In genomic region chr2:49755054-49755453, GRCm38 (mm10) we compare ENCODE assay signal across 9 mouse cellular contexts. TPM values are rescaled to one million over a fixed set of nuclear protein-coding genes. Genes with fewer than 3 reads are reported as not detected.
DNase-seq lines count a peak whose midpoint lies in the region; ATAC-seq lines count a peak whose summit lies in the region.
"Had no signal": no experiment of that assay in that cellular context is flagged by ENCODE, and none has a peak within 500 bp of the region (broad histone marks: within the 10 kb centered on the region; RNA-seq: fewer than 3 reads in every experiment).

No protein-coding gene starts in this region.

- no peaks in the 10 kb centered on the region for H3K4me1 ChIP-seq in hindbrain, embryonic 10.5 days (replicated peaks)
- 0 out of 2 replicates have a peak, but pooled peaks cover 2% of the 10 kb centered on the region for H3K4me1 ChIP-seq in hindbrain, embryonic 12.5 days
- no peaks in the 10 kb centered on the region for H3K4me1 ChIP-seq in embryonic facial prominence, embryonic 11.5 days (ENCODE audit: control insufficient read depth, insufficient read depth, low read length)
- H3K4me1 ChIP-seq in midbrain, embryonic 10.5 days: no peaks in the 10 kb centered on the region

- peaks cover 98% of the 10 kb centered on the region for H3K36me3 ChIP-seq in hindbrain, embryonic 10.5 days
- peaks cover 84% of the 10 kb centered on the region for H3K36me3 ChIP-seq in hindbrain, embryonic 12.5 days
- H3K36me3 ChIP-seq in embryonic facial prominence, embryonic 11.5 days (replicated peaks; ENCODE audit: control insufficient read depth, insufficient read depth, low read depth, low read length): peaks cover 9% of the 10 kb centered on the region
- H3K36me3 ChIP-seq in midbrain, embryonic 10.5 days: peaks cover 98% of the 10 kb centered on the region

- ATAC-seq in hindbrain, embryonic 12.5 days (ENCODE audit: low FRiP score): no peak
- no peak for ATAC-seq in embryonic facial prominence, embryonic 11.5 days (replicated peaks; ENCODE audit: insufficient number of reproducible peaks, low FRiP score, low TSS enrichment, low read depth)

- H3K4me2 ChIP-seq in hindbrain, embryonic 12.5 days (replicated peaks): no peak overlapping the region
- no peak overlapping the region for H3K4me2 ChIP-seq in embryonic facial prominence, embryonic 11.5 days (ENCODE audit: low read depth, low read length)

- no peak overlapping the region for H3K27ac ChIP-seq in hindbrain, embryonic 10.5 days
- H3K27ac ChIP-seq in hindbrain, embryonic 12.5 days: no peak overlapping the region
- no peak overlapping the region for H3K27ac ChIP-seq in embryonic facial prominence, embryonic 11.5 days (replicated peaks; ENCODE audit: low read depth, low read length)
- no peak overlapping the region for H3K27ac ChIP-seq in midbrain, embryonic 10.5 days (replicated peaks)

- no peaks in the 10 kb centered on the region for H3K9me3 ChIP-seq in hindbrain, embryonic 10.5 days
- H3K9me3 ChIP-seq in hindbrain, embryonic 12.5 days (replicated peaks): no peaks in the 10 kb centered on the region
- no peaks in the 10 kb centered on the region for H3K9me3 ChIP-seq in embryonic facial prominence, embryonic 11.5 days (replicated peaks; ENCODE audit: control insufficient read depth, low read length)
- no peaks in the 10 kb centered on the region for H3K9me3 ChIP-seq in midbrain, embryonic 10.5 days (replicated peaks)

- no peak overlapping the region for H3K9ac ChIP-seq in hindbrain, embryonic 12.5 days
- no peak overlapping the region for H3K9ac ChIP-seq in embryonic facial prominence, embryonic 11.5 days (replicated peaks; ENCODE audit: low read length)

- 64% methylated on average over 2 of the region's 2 CpGs for WGBS in hindbrain, embryonic 10.5 days
- 63% methylated on average over 2 of the region's 2 CpGs for WGBS in hindbrain, embryonic 12.5 days
- WGBS in embryonic facial prominence, embryonic 11.5 days: 72% methylated on average over 2 of the region's 2 CpGs
- 58% methylated on average over 2 of the region's 2 CpGs for WGBS in midbrain, embryonic 10.5 days

- H3K27me3 ChIP-seq in hindbrain, embryonic 10.5 days (ENCODE audit: insufficient read depth, poor library complexity, severe bottlenecking): no peaks in the 10 kb centered on the region
- no peaks in the 10 kb centered on the region for H3K27me3 ChIP-seq in hindbrain, embryonic 12.5 days
- no peaks in the 10 kb centered on the region for H3K27me3 ChIP-seq in embryonic facial prominence, embryonic 11.5 days (ENCODE audit: control insufficient read depth, insufficient read depth, low read length)
- H3K27me3 ChIP-seq in midbrain, embryonic 10.5 days (ENCODE audit: low read depth, poor library complexity, severe bottlenecking): no peaks in the 10 kb centered on the region

- DNase-seq in hindbrain, embryonic 10.5 days (ENCODE audit: low spot score): peak; percentile 40
- DNase-seq in CD4-positive helper T cell, adult 2 months (ENCODE audit: low read depth, low spot score): peak; percentile 28
- peak; percentile 55 for DNase-seq in embryonic facial prominence, embryonic 11.5 days (ENCODE audit: low spot score)
- peak; percentile 34 for DNase-seq in midbrain, embryonic 10.5 days (ENCODE audit: low spot score)
- DNase-seq in urinary bladder, postnatal 25 days (ENCODE audit: low spot score): no peak
- no peak for DNase-seq in lung, postnatal 14 days
- no peak for DNase-seq in yolk sac, embryonic 10.5 days (ENCODE audit: low spot score)
- DNase-seq: lung, postnatal 4 days had no signal

- no peak overlapping the region for H3K4me3 ChIP-seq in hindbrain, embryonic 10.5 days
- no peak overlapping the region for H3K4me3 ChIP-seq in hindbrain, embryonic 12.5 days
- H3K4me3 ChIP-seq in embryonic facial prominence, embryonic 11.5 days (ENCODE audit: low read depth, low read length): no peak overlapping the region
- no peak overlapping the region for H3K4me3 ChIP-seq in midbrain, embryonic 10.5 days

RNA-seq across cellular contexts. Expression of gene Lypd6b, which starts 32.4 kb away (rescaled TPM):
- 1.6 and 1.8 TPM in 2 replicates for polyA plus RNA-seq in hindbrain, embryonic 10.5 days (2016; fragmentation: Nextera tagmentation; extraction: Ambion mirVana)
- polyA plus RNA-seq in hindbrain, embryonic 12.5 days (2016; fragmentation: Nextera tagmentation; extraction: Ambion mirVana): 1.7 and 2.6 TPM in 2 replicates
- 4.0 and 4.2 TPM in 2 replicates for polyA plus RNA-seq in embryonic facial prominence, embryonic 11.5 days (2014; fragmentation: Nextera tagmentation; extraction: Ambion mirVana)
- 0.53 and 0.93 TPM in 2 replicates for polyA plus RNA-seq in midbrain, embryonic 10.5 days (2016; fragmentation: Nextera tagmentation; extraction: Ambion mirVana)

Comparison
In these comparisons a context has a peak if more than half of its experiments do, and no peak if none do; other contexts are left out.
1. DNase-seq: peak in hindbrain, embryonic 10.5 days (single experiment), CD4-positive helper T cell, adult 2 months (single experiment), embryonic facial prominence, embryonic 11.5 days (single experiment) and midbrain, embryonic 10.5 days (single experiment); none in urinary bladder, postnatal 25 days (single experiment), lung, postnatal 14 days (single experiment) and yolk sac, embryonic 10.5 days (single experiment).